Mouse (Mus musculus): ENCODE measurements around the gene Vmn2r8.
"Not testable (repeated sequence)": the region's sequence is repeated elsewhere in the genome, so short reads cannot be mapped to it uniquely, and the experiment has no call there.

Gene Vmn2r8

GRCm38 (mm10) chr5:108808750-108809149, at the start of gene Vmn2r8:
Gene Vmn2r8, minus strand, starts transcription at chr5:108808850.
- not testable (repeated sequence) for DNase-seq

- DNase-seq = not testable (repeated sequence)
Observed at GRCm38 (mm10) chr5:108852501-108852900, 43.9 kb upstream of the Vmn2r8 start, which contains the start of gene Vmn2r9. Gene Vmn2r9, minus strand, starts transcription at chr5:108852601.

GRCm38 (mm10) chr5:108849466-108849865, 40.8 kb upstream of the Vmn2r8 start:
- no peak for DNase-seq

DNA sequence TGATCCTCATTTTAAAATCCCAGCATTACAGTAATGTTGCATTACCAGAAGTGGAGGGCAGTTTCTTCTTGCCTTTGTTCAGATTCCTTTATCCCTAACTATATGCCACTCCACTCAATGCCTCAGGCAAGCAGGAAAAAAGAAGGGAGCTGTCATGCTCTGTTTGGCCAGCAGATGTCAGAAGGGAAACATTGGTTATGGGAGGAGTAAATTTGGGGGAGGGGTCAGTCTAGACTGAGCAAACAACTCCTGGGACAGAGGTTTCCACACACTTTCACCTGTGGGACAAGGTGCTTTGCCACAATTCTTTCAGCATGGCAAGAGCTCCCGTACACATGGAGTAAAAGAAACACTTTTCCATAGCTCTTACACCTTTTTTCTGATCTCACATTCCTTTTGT, 27.5 kb upstream of the Vmn2r8 start:
- DNase-seq = no peak

DNA sequence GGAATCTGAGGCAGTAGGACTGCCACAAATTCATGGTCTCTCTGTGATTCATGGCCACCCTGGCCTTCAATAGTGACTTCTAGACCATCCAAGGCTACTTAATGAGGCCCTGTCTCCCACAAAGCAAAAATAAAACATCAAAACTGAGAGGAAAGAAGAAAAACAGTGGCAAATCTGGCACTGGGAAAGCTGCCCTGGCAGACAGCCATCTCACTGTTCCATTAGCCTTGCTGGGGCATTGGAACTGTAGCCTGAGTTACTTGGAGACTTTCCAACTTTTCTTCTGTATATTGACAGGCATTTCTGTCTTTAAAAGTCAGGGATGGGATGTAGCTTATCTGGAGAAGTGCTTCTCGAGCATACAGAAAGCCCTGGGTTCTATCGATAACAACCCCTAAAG, 14.6 kb upstream of the Vmn2r8 start:
- DNase-seq = peak in 1 of 2 experiments; percentile 2

GRCm38 (mm10) chr5:108803646-108804045, 5.0 kb downstream of the Vmn2r8 start:
- no peak for DNase-seq

GRCm38 (mm10) chr5:108795263-108795662, 13.4 kb downstream of the Vmn2r8 start, which contains the start of gene Tmed11:
Gene Tmed11, minus strand, starts transcription at chr5:108795363.
- not testable (repeated sequence) for DNase-seq

GRCm38 (mm10) chr5:108790385-108790784, 18.3 kb downstream of the Vmn2r8 start:
- not testable (repeated sequence) for DNase-seq

DNA sequence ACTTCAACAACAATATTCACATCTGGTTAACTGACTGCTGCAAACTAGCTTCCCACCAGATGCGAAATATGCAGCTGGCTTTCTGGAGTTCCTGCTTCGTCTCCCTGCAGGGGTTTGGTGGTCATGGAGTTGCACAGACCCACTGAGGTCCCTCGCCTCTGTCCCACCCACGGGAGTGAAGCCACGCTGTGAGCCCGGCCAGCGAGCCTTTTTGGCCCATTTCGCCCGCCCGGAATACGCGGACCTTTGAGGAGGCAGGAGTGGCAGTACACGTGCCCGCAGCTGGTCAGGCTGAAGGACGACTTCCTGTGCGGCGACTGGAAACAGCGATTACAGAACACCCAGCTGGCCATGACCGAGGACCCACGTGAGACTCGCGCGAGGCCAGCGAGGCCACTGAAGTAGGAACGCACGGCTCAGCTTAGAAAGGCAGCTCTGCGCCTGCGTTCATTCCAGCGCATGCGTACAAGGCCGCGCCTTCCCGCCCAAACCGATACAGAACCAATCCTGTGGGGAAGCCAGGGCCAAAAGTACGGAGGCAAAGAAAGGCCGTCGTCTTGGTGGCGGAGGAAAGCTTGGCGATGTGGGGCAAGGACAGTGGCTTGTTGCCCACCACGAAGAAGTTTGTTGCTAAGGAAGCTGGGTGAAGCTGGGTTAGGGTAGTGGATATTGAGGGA, 33.9 kb downstream of the Vmn2r8 start, which contains the start of gene Rnf212:
Rnf212 (minus strand) TSS at position 353 of the 677 bp plus-strand sequence.
- DNase-seq = no peak

- DNase-seq = no peak
Observed at GRCm38 (mm10) chr5:108760002-108760401, 48.6 kb downstream of the Vmn2r8 start.

GRCm38 (mm10) chr5:108758396-108758795, 50.3 kb downstream of the Vmn2r8 start:
- peak; percentile 3 to 10 for DNase-seq

DNA sequence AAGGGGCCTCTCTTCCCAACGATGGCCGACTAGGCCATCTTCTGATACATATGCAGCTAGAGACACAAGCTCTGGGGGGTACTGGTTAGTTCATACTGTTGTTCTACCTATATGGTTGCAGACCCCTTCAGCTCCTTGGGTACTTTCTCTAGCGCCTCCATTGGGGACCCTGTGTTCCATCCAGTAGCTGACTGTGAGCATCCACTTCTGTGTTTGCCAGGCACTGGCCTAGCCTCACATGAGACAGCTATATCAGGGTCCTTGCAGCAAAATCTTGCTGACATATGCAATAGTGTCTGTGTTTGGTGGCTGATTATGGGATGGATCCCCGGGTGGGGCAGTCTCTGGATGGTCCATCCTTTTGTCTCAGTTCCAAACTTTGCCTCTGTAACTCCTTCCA, 57.4 kb downstream of the Vmn2r8 start:
- not testable (repeated sequence) for DNase-seq

DNA sequence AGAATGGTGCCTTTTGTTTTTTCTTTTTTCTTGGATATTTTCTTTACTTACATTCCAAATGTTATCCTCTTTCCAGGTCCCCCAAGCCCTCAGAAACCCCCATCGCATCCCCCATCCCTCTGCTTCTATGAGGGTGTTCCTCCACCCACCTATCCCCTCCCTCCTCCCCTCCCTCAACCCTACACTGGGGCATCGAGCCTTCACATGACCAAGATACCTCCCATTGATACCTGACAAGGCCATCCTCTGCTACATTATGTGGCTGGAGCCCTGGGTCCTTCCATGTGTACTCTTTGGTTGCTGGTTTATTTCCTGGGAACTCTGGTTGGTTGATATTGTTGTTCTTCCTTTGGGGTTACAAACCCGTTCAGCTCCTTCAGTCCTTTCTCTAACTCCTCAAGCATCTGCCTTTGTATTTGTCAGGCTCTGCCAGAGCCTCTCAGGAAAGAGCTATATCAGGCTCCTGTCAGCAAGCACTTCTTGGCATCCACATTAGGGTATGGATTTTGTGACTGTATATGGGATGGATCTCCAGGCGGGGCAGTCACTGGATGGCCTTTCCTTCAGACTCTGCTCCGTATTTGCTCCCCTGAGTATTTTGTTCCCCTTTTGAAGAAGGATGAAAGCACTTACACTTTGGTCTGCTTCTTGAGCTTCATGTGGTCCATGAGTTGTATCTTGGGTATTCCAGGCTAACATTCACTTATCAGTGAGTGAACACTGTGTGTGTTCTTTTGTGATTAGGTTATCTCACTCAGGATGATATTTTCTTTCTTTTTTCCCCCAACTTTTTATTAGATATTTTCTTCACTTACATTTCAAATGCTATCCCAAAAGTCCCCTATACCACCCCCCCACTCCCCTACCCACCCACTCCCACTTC, 58.1 kb downstream of the Vmn2r8 start:
- no peak for DNase-seq

DNA sequence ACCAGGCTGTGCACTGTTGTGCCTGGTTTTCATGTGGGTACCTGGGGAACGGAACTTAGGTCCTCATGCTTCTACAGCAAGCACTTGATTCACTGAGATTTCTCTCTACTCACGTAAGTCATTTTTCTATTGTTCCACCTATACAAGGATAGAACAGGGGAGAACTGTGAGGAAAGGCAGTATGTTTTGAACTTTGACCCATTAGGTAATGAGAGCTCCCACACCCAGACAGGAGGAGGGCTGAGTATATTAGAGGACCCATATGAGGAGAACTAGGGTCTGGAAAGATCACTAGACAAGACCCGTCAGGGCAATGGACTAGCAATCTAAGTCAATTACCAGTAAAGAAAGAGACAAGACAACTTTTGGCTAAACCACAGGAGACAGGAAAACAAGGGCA, 64.0 kb downstream of the Vmn2r8 start:
- no peak for DNase-seq

DNA sequence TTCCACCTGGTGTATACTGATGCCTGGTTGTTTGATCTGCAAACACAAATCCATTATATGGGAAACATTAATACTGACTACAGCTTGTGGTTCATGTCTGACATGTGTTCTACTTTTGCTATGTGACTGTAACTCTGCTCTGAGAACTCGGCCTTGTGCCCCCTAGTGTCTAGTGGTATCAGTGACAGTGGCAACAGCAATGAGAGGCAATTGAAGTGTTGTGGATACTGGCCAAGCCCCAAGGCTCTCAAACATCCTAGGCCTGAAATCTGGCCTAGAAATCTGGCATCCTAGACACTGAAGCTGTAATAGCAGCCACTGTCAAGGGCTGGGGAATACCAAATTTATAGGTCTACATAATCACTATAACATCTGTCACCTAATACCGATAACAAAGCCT, 64.8 kb downstream of the Vmn2r8 start:
- no peak for DNase-seq

- no peak for DNase-seq
Observed at GRCm38 (mm10) chr5:108742596-108742995, 66.1 kb downstream of the Vmn2r8 start.

GRCm38 (mm10) chr5:108741844-108742243, 66.8 kb downstream of the Vmn2r8 start:
- DNase-seq = no peak
